Comparison of ENCODE assay signal across 27 mouse cellular contexts in the genomic region with DNA sequence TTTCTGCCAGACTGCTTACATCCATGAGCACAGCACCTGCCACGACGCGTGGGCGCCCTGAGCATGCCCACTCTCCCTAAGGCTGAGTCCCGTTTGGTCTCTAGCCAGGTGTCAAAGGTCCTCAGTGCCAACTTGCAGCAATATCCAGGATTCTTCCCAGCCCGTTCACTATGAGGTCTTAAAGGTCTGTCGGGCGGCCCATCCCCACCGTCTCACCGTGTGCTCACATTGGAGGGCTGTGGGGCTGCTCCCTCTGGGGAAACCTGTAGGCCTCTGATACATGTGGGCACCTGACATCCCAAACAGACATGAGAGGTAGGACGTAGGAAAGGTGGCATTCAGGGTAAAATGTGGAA. TPM values are rescaled to one million over a fixed set of nuclear protein-coding genes. Genes with fewer than 3 reads are reported as not detected.
"Had no signal": no experiment of that assay in that cellular context is flagged by ENCODE, and none has a peak within 500 bp of the region (broad histone marks: within the 10 kb centered on the region; RNA-seq: fewer than 3 reads in every experiment).

No protein-coding gene starts in this region.

- H3K27ac ChIP-seq: hindbrain, postnatal 0 days; limb, embryonic 12.5 days; limb, embryonic 15.5 days; liver, embryonic 14.5 days; macrophage; midbrain, embryonic 13.5 days had no signal

- H3K27me3 ChIP-seq: limb, embryonic 12.5 days; limb, embryonic 15.5 days; midbrain, embryonic 13.5 days had no signal

- H3K4me2 ChIP-seq: limb, embryonic 12.5 days; limb, embryonic 15.5 days; liver, embryonic 11.5 days; lung, embryonic 14.5 days; midbrain, embryonic 13.5 days had no signal

- H3K4me1 ChIP-seq: limb, embryonic 12.5 days; limb, embryonic 15.5 days; midbrain, embryonic 13.5 days had no signal

- DNase-seq: left cerebral cortex, postnatal 4 days; liver, postnatal 0 days; lung, embryonic 14.5 days; thymus, postnatal 25 days had no signal

- H3K9ac ChIP-seq: limb, embryonic 12.5 days; limb, embryonic 15.5 days; liver, embryonic 14.5 days; liver, postnatal 0 days; lung, embryonic 14.5 days; midbrain, embryonic 13.5 days had no signal

- H3K9me3 ChIP-seq: limb, embryonic 12.5 days; limb, embryonic 15.5 days; midbrain, embryonic 13.5 days had no signal

- ATAC-seq: hindbrain, postnatal 0 days; inflammation-experienced regulatory T-cells, adult 6 months; liver, postnatal 0 days; lung, postnatal 0 days; midbrain, embryonic 13.5 days; midbrain, embryonic 16.5 days had no signal

- H3K4me3 ChIP-seq: limb, embryonic 12.5 days; limb, embryonic 15.5 days; midbrain, embryonic 13.5 days; myocyte had no signal

RNA-seq across cellular contexts. Expression of gene AF366264, which starts 44.5 kb away (rescaled TPM):
- total RNA-seq: hindbrain, postnatal 0 days; layer of hippocampus, adult 18-20 months; layer of hippocampus, postnatal 14 days; left cerebral cortex, adult 8-10 months; left cerebral cortex, postnatal 14 days; left cerebral cortex, postnatal 4 days; megakaryocyte, adult 5-6 weeks had no signal
- polyA plus RNA-seq: hindbrain, postnatal 0 days; kidney, embryonic 16.5 days; limb, embryonic 12.5 days; limb, embryonic 15.5 days; liver, embryonic 11.5 days; liver, embryonic 14.5 days; liver, postnatal 0 days; lung, embryonic 14.5 days; lung, postnatal 0 days; macrophage; midbrain, embryonic 13.5 days; midbrain, embryonic 16.5 days; myocyte; neural tube, embryonic 11.5 days; neural tube, embryonic 14.5 days; small intestine, adult 2 months; spleen, adult 2 months; stomach, embryonic 16.5 days; thymus, postnatal 0 days had no signal
